Mouse (Mus musculus) lung, embryonic 14.5 days (tissue): Measurements from ENCODE around the gene Grb2. TPM values are rescaled to one million over a fixed set of nuclear protein-coding genes. Genes with fewer than 3 reads are reported as not detected.

Experiments
- ATAC-seq: fragments of 200-750 bp; cut with Nextera tagmentation; 2 replicates; pipeline ENCODE4 v1.8.0; 2017; ENCODE audit warnings: mild to moderate bottlenecking, moderate TSS enrichment, moderate library complexity; ENCODE audit not compliant: insufficient read depth
- DNase-seq: peaks from one replicate; pipeline ENCODE4 v3.0.0-alpha.2; 2015
- H3K27ac ChIP-seq: fragments of 300-500 bp; sonication (generic); 2 replicates; pipeline ENCODE4 v1.5.1; 2014; ENCODE audit warnings: low read depth, mild to moderate bottlenecking, moderate library complexity
- H3K27me3 ChIP-seq: fragments of 300-500 bp; sonication (generic); 2 replicates; pipeline ENCODE4 v1.6.1; 2014; ENCODE audit warnings: low read length, control low read depth; ENCODE audit not compliant: insufficient read depth
- H3K36me3 ChIP-seq: fragments of 300-500 bp; sonication (generic); 2 replicates; pipeline ENCODE4 v1.6.1; 2014; ENCODE audit warnings: control low read depth; ENCODE audit not compliant: insufficient read depth
- H3K4me1 ChIP-seq: fragments of 300-500 bp; sonication (generic); 2 replicates; pipeline ENCODE4 v1.6.1; 2014; ENCODE audit warnings: antibody characterized with exemption, control low read depth; ENCODE audit not compliant: insufficient read depth
- H3K4me2 ChIP-seq: fragments of 300-500 bp; sonication (generic); 2 replicates; pipeline ENCODE4 v1.6.1; 2014; ENCODE audit warnings: mild to moderate bottlenecking
- H3K4me3 ChIP-seq: fragments of 300-500 bp; sonication (generic); 2 replicates; pipeline ENCODE4 v1.5.1; 2014; ENCODE audit warnings: low read depth, low read length
- H3K9ac ChIP-seq: fragments of 300-500 bp; sonication (generic); 2 replicates; pipeline ENCODE4 v1.6.1; 2014
- H3K9me3 ChIP-seq: fragments of 300-500 bp; sonication (generic); 2 replicates; pipeline ENCODE4 v1.6.1; 2016; ENCODE audit warnings: low read depth, low read length, control low read depth
- CTCF ChIP-seq: IDR thresholded peaks from 2 replicates; pipeline ENCODE4 v1.5.1; 2016; ENCODE audit warnings: antibody characterized with exemption, low read depth
- WGBS: fragments of 180-500 bp; shearing (Covaris S2); extraction: QIAGEN DNeasy Blood & Tissue Kit; methylation state at CpG from one replicate; pipeline ENCODE4 v1.1.7; 2014; 5-methylcytosine and 5-hydroxymethylcytosine counted together
- polyA plus RNA-seq: library from polyadenylated mRNA; unstranded; fragments of >200 nt; fragmentation: Nextera tagmentation; extraction: Ambion mirVana; gene quantifications from 2 replicates; pipeline ENCODE4 v1.2.1, GENCODE M21; 2014

Gene Grb2
- polyA plus RNA-seq, 1 experiment from 2014 or later, result 41.5 TPM

- H3K9me3 ChIP-seq, result no peaks in the 10 kb centered on the region
- H3K27ac ChIP-seq, result no peak overlapping the region
- no peaks in the 10 kb centered on the region for H3K27me3 ChIP-seq
- H3K4me2 ChIP-seq, result no peak overlapping the region
- 84% methylated on average over 2 of the region's 2 CpGs for WGBS
- H3K4me1 ChIP-seq, result 0 out of 2 replicates have a peak, but pooled peaks cover 3% of the 10 kb centered on the region
- TF ChIP-seq CTCF, result no peak
- no peak for DNase-seq
- no peak overlapping the region for H3K4me3 ChIP-seq
- H3K9ac ChIP-seq, result no peak overlapping the region
- no peak for ATAC-seq
- no peaks in the 10 kb centered on the region for H3K36me3 ChIP-seq
Measured at GRCm38 (mm10) chr11:115705561-115705960, 2.8 kb downstream of the Grb2 start.

- ATAC-seq (no peak), DNase-seq (no peak)
- H3K4me1 ChIP-seq, result peaks cover 8% of the 10 kb centered on the region
- no peaks in the 10 kb centered on the region for H3K9me3 ChIP-seq
- H3K27me3 ChIP-seq, result no peaks in the 10 kb centered on the region
- H3K36me3 ChIP-seq, result no peaks in the 10 kb centered on the region
- H3K4me3 ChIP-seq, result no peak overlapping the region
- no peak overlapping the region for H3K4me2 ChIP-seq
- H3K27ac ChIP-seq, result no peak overlapping the region
- H3K9ac ChIP-seq, result no peak overlapping the region
- WGBS, result 91% methylated on average over 10 of the region's 10 CpGs
- no peak for TF ChIP-seq CTCF
Measured at GRCm38 (mm10) chr11:115704648-115705047, 3.7 kb downstream of the Grb2 start.

- no peak for TF ChIP-seq CTCF
- Histone ChIP-seq H3K4me1 (peaks cover 7% of the 10 kb centered on the region), H3K27ac (no peak overlapping the region), H3K4me2 (no peak overlapping the region), H3K4me3 (no peak overlapping the region), H3K36me3 (no peaks in the 10 kb centered on the region), H3K9ac (no peak overlapping the region), H3K9me3 (no peaks in the 10 kb centered on the region), H3K27me3 (no peaks in the 10 kb centered on the region)
- 81% methylated on average over 2 of the region's 2 CpGs for WGBS
- DNase-seq (no peak), ATAC-seq (no peak)
Measured at GRCm38 (mm10) chr11:115703466-115703865, 4.9 kb downstream of the Grb2 start.

- peak overlapping the region; percentile 67 for H3K27ac ChIP-seq
- DNase-seq (peak; percentile 96), ATAC-seq (peak; percentile 97)
- peak overlapping the region; percentile 70 for H3K9ac ChIP-seq
- TF ChIP-seq CTCF, result peak; percentile 33; the same call in 1 of the 2 replicates
- peaks cover 7% of the 10 kb centered on the region for H3K4me1 ChIP-seq
- no peaks in the 10 kb centered on the region for H3K9me3 ChIP-seq
- H3K27me3 ChIP-seq, result no peaks in the 10 kb centered on the region
- WGBS, result 14% methylated on average over 17 of the region's 17 CpGs
- peak overlapping the region; percentile 58 for H3K4me3 ChIP-seq
- peak overlapping the region; percentile 92 for H3K4me2 ChIP-seq
- H3K36me3 ChIP-seq, result peaks cover 18% of the 10 kb centered on the region
Measured at GRCm38 (mm10) chr11:115698986-115699728, 9.2 kb downstream of the Grb2 start.

- peaks cover 18% of the 10 kb centered on the region for H3K36me3 ChIP-seq
- no peak overlapping the region for H3K27ac ChIP-seq
- H3K9me3 ChIP-seq, result no peaks in the 10 kb centered on the region
- WGBS, result 80% methylated on average over 3 of the region's 3 CpGs
- no peak overlapping the region for H3K4me2 ChIP-seq
- no peaks in the 10 kb centered on the region for H3K27me3 ChIP-seq
- no peak for TF ChIP-seq CTCF
- ATAC-seq (no peak), DNase-seq (no peak)
- no peak overlapping the region for H3K4me3 ChIP-seq
- no peak overlapping the region for H3K9ac ChIP-seq
- peaks cover 7% of the 10 kb centered on the region for H3K4me1 ChIP-seq
Measured at GRCm38 (mm10) chr11:115697722-115698121, 10.7 kb downstream of the Grb2 start.

GRCm38 (mm10) chr11:115697091-115697490, 11.3 kb downstream of the Grb2 start:
- H3K27me3 ChIP-seq, result no peaks in the 10 kb centered on the region
- no peaks in the 10 kb centered on the region for H3K9me3 ChIP-seq
- 86% methylated on average over 2 of the region's 2 CpGs for WGBS
- ATAC-seq (no peak), DNase-seq (no peak)
- H3K36me3 ChIP-seq, result peaks cover 18% of the 10 kb centered on the region
- H3K4me1 ChIP-seq, result peaks cover 7% of the 10 kb centered on the region
- no peak overlapping the region for H3K27ac ChIP-seq
- no peak overlapping the region for H3K9ac ChIP-seq
- no peak overlapping the region for H3K4me2 ChIP-seq
- TF ChIP-seq CTCF, result no peak
- no peak overlapping the region for H3K4me3 ChIP-seq

- H3K36me3 ChIP-seq, result peaks cover 18% of the 10 kb centered on the region
- H3K4me1 ChIP-seq, result peaks cover 7% of the 10 kb centered on the region
- H3K4me3 ChIP-seq, result no peak overlapping the region
- H3K9me3 ChIP-seq, result no peaks in the 10 kb centered on the region
- 64% methylated on average over 4 of the region's 4 CpGs for WGBS
- no peaks in the 10 kb centered on the region for H3K27me3 ChIP-seq
- ATAC-seq, result no peak
- H3K9ac ChIP-seq, result no peak overlapping the region
- H3K4me2 ChIP-seq, result no peak overlapping the region
- H3K27ac ChIP-seq, result no peak overlapping the region
- DNase-seq, result peak; percentile 24
- TF ChIP-seq CTCF, result no peak
Measured at GRCm38 (mm10) chr11:115696471-115696870, 11.9 kb downstream of the Grb2 start.
